Mouse (Mus musculus): Measurements from ENCODE around the gene Heg1. TPM values are rescaled to one million over a fixed set of nuclear protein-coding genes. Genes with fewer than 3 reads are reported as not detected.

The Heg1 gene
- total and polyA plus RNA-seq, 3 experiments: 40.8 to 77.1 (median 67.2) TPM

GRCm38 (mm10) chr16:33704289-33704688 lies 20.1 kb downstream of the Heg1 start (continued):
- TF ChIP-seq ELF1 (IDR thresholded peaks at IDR 0.05; ENCODE audit: low read depth, low read length): no peak
- TF ChIP-seq BHLHE40 (IDR thresholded peaks at IDR 0.05; ENCODE audit: low read depth, low read length): peak; percentile 74
- TF ChIP-seq GABPA (IDR thresholded peaks at IDR 0.05; ENCODE audit: insufficient replicate concordance, low read depth, low read length): no peak
- 0 out of 2 replicates have a peak, but pooled peaks have one; percentile 10 for TF ChIP-seq SMC3 (IDR thresholded peaks at IDR 0.05; ENCODE audit: low read depth, low read length)
- TF ChIP-seq CTCF (conservative IDR thresholded peaks at IDR 0.05 in 1 of 2, IDR thresholded peaks at IDR 0.05 in 1 of 2; ENCODE audit: low read depth in 2 of 2, low read length in 2 of 2): no peak
- peak; percentile 80 for TF ChIP-seq ETS1 (conservative IDR thresholded peaks at IDR 0.05; ENCODE audit: low read depth, low read length)
- TF ChIP-seq POLR2A (IDR thresholded peaks at IDR 0.05; ENCODE audit: low read depth, low read length): peak; percentile 16; the same call in 1 of the 2 replicates
- peak; percentile 80 for TF ChIP-seq MAX (IDR thresholded peaks at IDR 0.05; ENCODE audit: low read length)
- TF ChIP-seq CHD2 (IDR thresholded peaks at IDR 0.05; ENCODE audit: low read length): peak; percentile 26; the same call in 1 of the 2 replicates
- no peak for TF ChIP-seq ZNF384 (IDR thresholded peaks at IDR 0.05; ENCODE audit: low read depth, low read length)
- no peak for TF ChIP-seq ZKSCAN1 (IDR thresholded peaks at IDR 0.05; ENCODE audit: borderline replicate concordance, low read depth, low read length)
- TF ChIP-seq USF1 (IDR thresholded peaks at IDR 0.05; ENCODE audit: low read depth, low read length): no peak
- no peak for TF ChIP-seq E2F4 (IDR thresholded peaks at IDR 0.05; ENCODE audit: insufficient replicate concordance, low read depth, low read length)
- TF ChIP-seq RCOR1 (conservative IDR thresholded peaks at IDR 0.05; ENCODE audit: low read depth, low read length): 0 out of 2 replicates have a peak, but pooled peaks have one; percentile 71
- TF ChIP-seq ZC3H11A (IDR thresholded peaks at IDR 0.05; ENCODE audit: low read depth, low read length): no peak
- peak; percentile 70 for TF ChIP-seq MAFK (IDR thresholded peaks at IDR 0.05; ENCODE audit: insufficient replicate concordance, low read length)
- peak; percentile 68; the same call in 1 of the 2 replicates for TF ChIP-seq MAZ (IDR thresholded peaks at IDR 0.05; ENCODE audit: low read depth, low read length)

- Histone ChIP-seq H3K4me2 (ENCODE audit: insufficient read depth, low read depth, poor library complexity, severe bottlenecking) (peak overlapping the region; percentile 77), H3K4me3 (replicated peaks in 1 of 3; ENCODE audit: low read depth in 2 of 3, low read length in 2 of 3, poor library complexity in 1 of 3) (peak overlapping the region in 1 of 3 experiments; percentile 3), H3K27me3 (replicated peaks) (no peaks in the 10 kb centered on the region), H3K27ac (ENCODE audit: insufficient read depth, low read depth) (peak overlapping the region; percentile 81), H3K79me2 (replicated peaks; ENCODE audit: control insufficient read depth, extremely low read depth, insufficient read depth, poor library complexity, severe bottlenecking) (peaks cover 95% of the 10 kb centered on the region), H3K9me3 (replicated peaks; ENCODE audit: low read length) (peaks cover 2% of the 10 kb centered on the region), H3K4me1 (ENCODE audit: control insufficient read depth in 1 of 2, insufficient read depth in 2 of 2) (peaks cover 46 to 90% of the 10 kb centered on the region in 2 experiments), H3K9ac (ENCODE audit: insufficient read depth, low read depth) (peak overlapping the region; percentile 24), H3K36me3 (replicated peaks in 1 of 2; ENCODE audit: control insufficient read depth in 1 of 2, insufficient read depth in 1 of 2, low read length in 1 of 2) (peaks cover 28 to 66% of the 10 kb centered on the region in 2 experiments)
- DNase-seq (ENCODE audit: extremely low read depth): peak; percentile 92
- in situ Hi-C loops (cut with MboI; ENCODE audit: low pct_ligation_motif_present, low pct_unique_long_range_greater_than_20kb, low sequenced_read_pairs) (no loop called here), dilution Hi-C loops (cut with MboI; ENCODE audit: extremely low pct_ligation_motif_present, extremely low pct_unique_long_range_greater_than_20kb, low sequenced_read_pairs) (no loop called here)
- TF ChIP-seq ZMIZ1 (IDR thresholded peaks at IDR 0.05; ENCODE audit: low read depth, low read length) (peak; percentile 53; the same call in 1 of the 2 replicates), TCF12 (IDR thresholded peaks at IDR 0.05; ENCODE audit: low read depth, low read length) (no peak; the same call in 1 of the 2 replicates), IRF4 (IDR thresholded peaks at IDR 0.05; ENCODE audit: low read depth, low read length) (0 out of 2 replicates have a peak, but pooled peaks have one; percentile 29), POLR2A (IDR thresholded peaks at IDR 0.05; ENCODE audit: low read depth, low read length) (peak; percentile 54), NRF1 (IDR thresholded peaks at IDR 0.05; ENCODE audit: low read depth, low read length) (no peak; the same call in 1 of the 2 replicates), KAT2A (IDR thresholded peaks at IDR 0.05; ENCODE audit: insufficient replicate concordance, low read length) (0 out of 2 replicates have a peak, but pooled peaks have one; percentile 16), JUN (IDR thresholded peaks at IDR 0.05; ENCODE audit: insufficient read depth, low read depth, low read length) (no peak), SIN3A (IDR thresholded peaks at IDR 0.05; ENCODE audit: low read length) (peak; percentile 66; the same call in 1 of the 2 replicates), CTCF (conservative IDR thresholded peaks at IDR 0.05 in 1 of 2, IDR thresholded peaks at IDR 0.05 in 1 of 2; ENCODE audit: low read depth in 2 of 2, low read length in 2 of 2) (peak in 1 of 2 experiments; percentile 17; a peak in 1 of 4 replicates), USF2 (conservative IDR thresholded peaks at IDR 0.05; ENCODE audit: low read depth, low read length) (no peak), MAX (IDR thresholded peaks at IDR 0.05; ENCODE audit: low read length) (0 out of 2 replicates have a peak, but pooled peaks have one; percentile 40), ELF1 (IDR thresholded peaks at IDR 0.05; ENCODE audit: low read depth, low read length) (peak; percentile 73), E2F4 (IDR thresholded peaks at IDR 0.05; ENCODE audit: insufficient replicate concordance, low read depth, low read length) (no peak), ETS1 (conservative IDR thresholded peaks at IDR 0.05; ENCODE audit: low read depth, low read length) (peak; percentile 69), RAD21 (IDR thresholded peaks at IDR 0.05; ENCODE audit: low read depth, low read length) (no peak; the same call in 1 of the 2 replicates), UBTF (IDR thresholded peaks at IDR 0.05; ENCODE audit: low read depth, low read length) (0 out of 2 replicates have a peak, but pooled peaks have one; percentile 17), MEF2A (IDR thresholded peaks at IDR 0.05; ENCODE audit: borderline replicate concordance, low read depth, low read length) (peak; percentile 52; the same call in 1 of the 2 replicates), POLR2AphosphoS2 (IDR thresholded peaks at IDR 0.05; ENCODE audit: low read depth, low read length) (no peak; the same call in 1 of the 2 replicates), RCOR1 (conservative IDR thresholded peaks at IDR 0.05; ENCODE audit: low read depth, low read length) (no peak), SMC3 (IDR thresholded peaks at IDR 0.05; ENCODE audit: low read depth, low read length) (0 out of 2 replicates have a peak, but pooled peaks have one; percentile 1), TBP (conservative IDR thresholded peaks at IDR 0.05; ENCODE audit: low read depth, low read length) (peak; percentile 47; the same call in 1 of the 2 replicates), ZC3H11A (IDR thresholded peaks at IDR 0.05; ENCODE audit: low read depth, low read length) (no peak), CHD1 (IDR thresholded peaks at IDR 0.05; ENCODE audit: low read depth, low read length) (no peak; the same call in 1 of the 2 replicates), MAFK (IDR thresholded peaks at IDR 0.05; ENCODE audit: insufficient replicate concordance, low read length) (no peak), HCFC1 (IDR thresholded peaks at IDR 0.05; ENCODE audit: low read depth, low read length) (peak; percentile 41), GABPA (IDR thresholded peaks at IDR 0.05; ENCODE audit: insufficient replicate concordance, low read depth, low read length) (no peak), BHLHE40 (IDR thresholded peaks at IDR 0.05; ENCODE audit: low read depth, low read length) (peak; percentile 37; the same call in 1 of the 2 replicates)
These were observed 21.1 kb downstream of the Heg1 start for GRCm38 (mm10) chr16:33705258-33705657.

Measured in CH12.LX (cell line).